Mouse (Mus musculus) hindbrain, postnatal 0 days (tissue): Measurements from ENCODE around the gene Ncoa5. TPM values are rescaled to one million over a fixed set of nuclear protein-coding genes. Genes with fewer than 3 reads are reported as not detected.

Experiments
- ATAC-seq: fragments of 200-750 bp; cut with Nextera tagmentation; 2 replicates; pipeline ENCODE4 v1.8.0; 2017; ENCODE audit warnings: mild to moderate bottlenecking, moderate TSS enrichment, moderate library complexity
- DNase-seq: peaks from one replicate; pipeline ENCODE4 v3.0.0-alpha.2; 2015; ENCODE audit warnings: low spot score
- H3K27ac ChIP-seq: fragments of 300-500 bp; sonication (generic); 2 replicates; pipeline ENCODE4 v1.5.1; 2014; ENCODE audit warnings: mild to moderate bottlenecking
- H3K27me3 ChIP-seq: fragments of 300-500 bp; sonication (generic); 2 replicates; pipeline ENCODE4 v1.6.1; 2014; ENCODE audit warnings: low read length, mixed read lengths; ENCODE audit not compliant: insufficient read depth
- H3K36me3 ChIP-seq: fragments of 300-500 bp; sonication (generic); 2 replicates; pipeline ENCODE4 v1.6.1; 2014; ENCODE audit warnings: low read length, mixed read lengths; ENCODE audit not compliant: insufficient read depth
- H3K4me1 ChIP-seq: fragments of 300-500 bp; sonication (generic); 2 replicates; pipeline ENCODE4 v1.6.1; 2014; ENCODE audit warnings: antibody characterized with exemption, low read length, mixed read lengths; ENCODE audit not compliant: insufficient read depth
- H3K4me2 ChIP-seq: fragments of 300-500 bp; sonication (generic); 2 replicates; pipeline ENCODE4 v1.6.1; 2014; ENCODE audit warnings: low read depth, mild to moderate bottlenecking, low read length, moderate library complexity, mixed read lengths
- H3K4me3 ChIP-seq: fragments of 300-500 bp; sonication (generic); 2 replicates; pipeline ENCODE4 v1.5.1; 2014; ENCODE audit warnings: low read length
- H3K9ac ChIP-seq: fragments of 300-500 bp; sonication (generic); replicated peaks from 2 replicates; pipeline ENCODE4 v1.6.1; 2014; ENCODE audit warnings: mild to moderate bottlenecking, low read length, moderate library complexity, mixed read lengths
- H3K9me3 ChIP-seq: fragments of 300-500 bp; sonication (generic); 2 replicates; pipeline ENCODE4 v1.6.1; 2016; ENCODE audit warnings: low read length, mixed read lengths
- CTCF ChIP-seq: IDR thresholded peaks from 2 replicates; pipeline ENCODE4 v1.5.1; 2016; ENCODE audit warnings: antibody characterized with exemption, control low read depth, low read depth
- WGBS: fragments of 180-500 bp; shearing (Covaris S2); extraction: QIAGEN DNeasy Blood & Tissue Kit; methylation state at CpG from one replicate; pipeline ENCODE4 v1.1.7; 2014; 5-methylcytosine and 5-hydroxymethylcytosine counted together
- polyA plus RNA-seq: library from polyadenylated mRNA; unstranded; fragments of >200 nt; fragmentation: Nextera tagmentation; extraction: Ambion mirVana; gene quantifications from 2 replicates; pipeline ENCODE4 v1.2.1, GENCODE M21; 2015
- total RNA-seq: library from RNA; depleted of rRNA; stranded (reverse); fragments of >200 nt; gene quantifications from 2 replicates; pipeline ENCODE4 v1.2.3, GENCODE M21; 2014

Gene Ncoa5
- total and polyA plus RNA-seq, 2 experiments from 2014 or later: 55.5 to 60.8 TPM

DNA sequence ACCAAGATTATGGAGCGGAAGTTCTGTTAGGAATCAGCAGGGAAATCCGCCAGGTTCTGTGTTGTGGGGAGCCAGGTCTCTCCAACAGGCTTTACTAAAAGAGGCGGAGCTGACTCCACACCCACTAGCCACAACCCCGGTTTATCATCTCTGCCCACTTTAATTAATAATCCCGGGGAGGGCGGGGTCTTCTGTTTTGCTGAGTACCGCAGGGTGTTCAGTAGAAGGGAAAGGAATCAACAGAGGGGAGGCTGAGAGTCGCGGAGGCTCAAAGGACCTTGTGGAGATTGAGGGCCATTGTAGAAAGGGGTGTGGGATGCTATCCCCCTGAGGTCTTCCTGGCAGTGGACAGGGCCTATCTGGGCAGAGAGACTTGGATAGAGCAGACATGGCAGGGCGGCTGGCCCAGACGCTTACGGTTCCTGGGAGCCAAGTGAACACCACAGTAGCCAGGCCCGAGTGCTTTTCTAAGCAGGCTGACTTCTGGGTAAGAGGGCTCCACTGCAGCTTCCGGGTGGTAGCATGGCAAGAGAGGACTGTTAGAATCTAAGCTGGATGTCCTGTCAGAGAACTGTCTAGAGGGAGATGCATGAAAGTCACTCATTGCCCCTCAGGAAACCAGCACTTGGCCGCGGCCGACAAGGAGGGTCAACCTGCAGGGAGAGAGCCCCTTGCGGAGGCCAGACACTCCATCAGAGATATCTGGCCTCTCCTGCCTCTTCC lies 16.3 kb upstream of the Ncoa5 start:
- Histone ChIP-seq H3K36me3 (no peaks in the 10 kb centered on the region), H3K27ac (no peak overlapping the region; the same call in 1 of the 2 replicates), H3K9ac (no peak overlapping the region), H3K4me1 (peaks cover 5% of the 10 kb centered on the region; the same call in 1 of the 2 replicates), H3K4me3 (no peak overlapping the region), H3K27me3 (no peaks in the 10 kb centered on the region), H3K9me3 (no peaks in the 10 kb centered on the region), H3K4me2 (no peak overlapping the region)
- 76% methylated on average over 18 of the region's 18 CpGs for WGBS
- DNase-seq: no peak
- 0 out of 2 replicates have a peak, but pooled peaks have one; percentile 11 for ATAC-seq
- TF ChIP-seq CTCF: no peak

DNA sequence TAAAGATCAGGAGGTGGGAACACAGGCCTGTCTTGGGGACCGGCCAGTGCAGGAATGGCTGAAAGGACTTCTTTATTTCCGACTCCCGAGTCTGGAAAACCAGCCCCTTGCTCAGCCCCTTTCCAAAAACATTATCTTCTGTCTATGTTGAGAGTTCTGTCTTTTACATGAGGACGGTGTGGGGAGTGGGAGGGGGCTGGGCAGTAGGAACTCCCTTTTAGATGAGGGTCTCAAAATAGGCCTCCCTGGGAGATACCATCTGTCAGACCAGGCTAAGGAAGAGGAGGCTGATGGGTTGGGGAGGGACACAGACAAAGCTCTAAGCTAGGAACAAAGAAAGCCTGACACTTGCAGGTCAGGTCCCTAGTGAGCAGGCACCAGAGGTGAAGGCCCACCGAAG lies 14.4 kb upstream of the Ncoa5 start:
- H3K36me3 ChIP-seq: no peaks in the 10 kb centered on the region
- DNase-seq: no peak
- no peak overlapping the region for H3K9ac ChIP-seq
- H3K4me2 ChIP-seq: no peak overlapping the region
- no peak overlapping the region for H3K27ac ChIP-seq
- no peak overlapping the region for H3K4me3 ChIP-seq
- no peak for TF ChIP-seq CTCF
- H3K9me3 ChIP-seq: no peaks in the 10 kb centered on the region
- no peaks in the 10 kb centered on the region for H3K27me3 ChIP-seq
- no peak for ATAC-seq
- WGBS: 42% methylated on average over 5 of the region's 5 CpGs
- H3K4me1 ChIP-seq: no peaks in the 10 kb centered on the region

DNA sequence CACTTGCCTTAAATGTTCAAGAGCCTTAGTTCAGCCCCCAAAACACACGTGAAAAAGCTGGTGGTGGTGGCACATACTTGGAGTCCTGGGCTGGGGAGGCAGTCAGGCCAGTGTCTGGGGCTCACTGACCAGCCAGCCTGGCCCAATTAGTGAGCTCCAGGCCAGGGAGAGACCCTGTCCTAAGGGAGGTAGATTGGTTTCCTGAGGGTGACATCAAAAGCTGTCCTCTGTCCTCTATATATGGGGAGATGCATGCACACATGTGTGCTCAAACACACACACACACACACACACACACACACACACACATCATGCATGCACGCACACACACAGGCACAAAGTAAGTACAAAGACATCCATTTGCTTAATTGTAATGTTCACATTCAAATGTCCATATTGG lies 9.1 kb upstream of the Ncoa5 start:
- ATAC-seq: peak; percentile 16; the same call in 1 of the 2 replicates
- H3K4me1 ChIP-seq: peaks cover 7% of the 10 kb centered on the region; the same call in 1 of the 2 replicates
- no peaks in the 10 kb centered on the region for H3K27me3 ChIP-seq
- no peak for TF ChIP-seq CTCF
- no peaks in the 10 kb centered on the region for H3K36me3 ChIP-seq
- DNase-seq: no peak
- peak overlapping the region; percentile 46; the same call in 1 of the 2 replicates for H3K4me2 ChIP-seq
- no peak overlapping the region for H3K9ac ChIP-seq
- 39% methylated on average over 2 of the region's 2 CpGs for WGBS
- H3K27ac ChIP-seq: 0 out of 2 replicates have a peak overlapping the region, but pooled peaks have one; percentile 45
- H3K9me3 ChIP-seq: no peaks in the 10 kb centered on the region
- no peak overlapping the region for H3K4me3 ChIP-seq

DNA sequence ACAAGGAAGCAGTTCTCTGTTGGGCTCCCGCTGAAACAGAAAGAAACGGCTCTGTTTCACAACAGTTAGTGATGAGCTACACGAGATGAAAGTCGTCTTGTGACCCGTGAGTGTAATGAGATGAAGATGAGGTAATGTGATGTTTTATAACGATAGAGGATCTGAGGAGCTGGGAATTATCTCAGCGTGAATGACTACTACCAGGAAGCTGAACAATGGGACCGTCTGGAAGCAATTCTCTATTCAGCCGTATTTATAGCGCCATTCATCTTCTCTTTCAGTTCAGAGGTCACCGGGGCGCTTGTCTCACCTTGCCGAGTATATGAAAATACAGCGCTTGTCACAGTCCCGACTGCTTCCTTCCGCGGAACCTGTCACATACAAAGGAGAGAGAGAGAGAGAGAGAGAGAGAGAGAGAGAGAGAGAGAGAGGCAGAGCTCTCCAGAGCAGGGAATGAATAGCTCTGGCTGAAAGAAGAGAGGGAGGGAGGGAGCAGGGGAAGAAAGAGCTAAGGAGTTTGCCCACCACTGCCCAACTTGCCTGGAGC lies 8.5 kb upstream of the Ncoa5 start:
- Histone ChIP-seq H3K9me3 (no peaks in the 10 kb centered on the region), H3K4me3 (0 out of 2 replicates have a peak overlapping the region, but pooled peaks have one; percentile 14), H3K4me2 (peak overlapping the region; percentile 46), H3K27me3 (no peaks in the 10 kb centered on the region), H3K9ac (0 out of 2 replicates have a peak overlapping the region, but pooled peaks have one; percentile 21), H3K36me3 (no peaks in the 10 kb centered on the region), H3K27ac (peak overlapping the region; percentile 45), H3K4me1 (peaks cover 7% of the 10 kb centered on the region; the same call in 1 of the 2 replicates)
- ATAC-seq (peak; percentile 71), DNase-seq (peak; percentile 54)
- 3% methylated on average over 17 of the region's 17 CpGs for WGBS
- TF ChIP-seq CTCF: peak; percentile 17; the same call in 1 of the 2 replicates

DNA sequence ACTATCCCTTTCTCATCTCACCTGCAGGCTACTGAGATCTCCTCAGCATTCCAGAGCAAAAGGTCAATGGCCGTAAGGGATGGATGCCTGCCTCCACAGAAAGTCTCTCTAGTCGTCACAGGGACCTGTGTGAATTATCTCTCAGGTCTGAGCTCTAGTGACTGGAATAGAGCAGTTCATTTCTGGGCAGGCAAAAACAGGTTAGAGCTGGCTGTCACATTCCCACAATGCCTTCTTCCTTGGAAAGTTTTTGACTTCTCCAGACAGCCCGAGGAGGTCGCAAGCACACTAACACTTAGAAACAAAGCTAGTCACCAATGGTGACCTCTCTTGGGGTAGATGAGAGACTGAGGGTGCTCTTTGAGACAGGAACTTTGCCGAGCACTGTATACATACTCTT lies 7.5 kb upstream of the Ncoa5 start:
- no peaks in the 10 kb centered on the region for H3K9me3 ChIP-seq
- no peaks in the 10 kb centered on the region for H3K27me3 ChIP-seq
- H3K36me3 ChIP-seq: no peaks in the 10 kb centered on the region
- 86% methylated on average over 5 of the region's 5 CpGs for WGBS
- H3K4me3 ChIP-seq: no peak overlapping the region
- H3K4me1 ChIP-seq: peaks cover 7% of the 10 kb centered on the region; the same call in 1 of the 2 replicates
- no peak for TF ChIP-seq CTCF
- H3K27ac ChIP-seq: no peak overlapping the region
- no peak overlapping the region for H3K9ac ChIP-seq
- no peak for ATAC-seq
- DNase-seq: no peak
- no peak overlapping the region for H3K4me2 ChIP-seq

DNA sequence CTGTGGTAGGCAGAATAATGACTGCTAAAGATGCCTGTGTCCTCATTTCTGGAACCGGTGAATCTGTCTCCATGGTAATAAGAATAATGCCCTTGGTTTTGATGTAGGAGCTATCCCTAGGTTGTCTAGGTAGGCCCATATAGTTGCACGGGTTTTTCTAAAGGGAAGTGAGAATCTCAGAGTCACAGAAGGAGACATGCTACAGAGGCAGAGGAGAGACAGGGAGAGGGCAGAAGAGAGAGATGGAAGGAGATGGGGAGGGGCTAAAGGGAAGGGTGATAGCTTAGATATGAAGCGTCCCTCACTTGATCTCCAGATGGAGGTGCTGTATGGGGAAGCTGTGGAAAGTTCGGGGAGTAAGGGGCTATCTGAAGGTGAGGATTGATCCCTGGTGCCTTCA lies 2.7 kb upstream of the Ncoa5 start:
- ATAC-seq (no peak), DNase-seq (no peak)
- H3K9ac ChIP-seq: no peak overlapping the region
- no peaks in the 10 kb centered on the region for H3K36me3 ChIP-seq
- H3K4me2 ChIP-seq: no peak overlapping the region
- H3K4me1 ChIP-seq: peaks cover 12% of the 10 kb centered on the region; the same call in 1 of the 2 replicates
- no peaks in the 10 kb centered on the region for H3K27me3 ChIP-seq
- H3K4me3 ChIP-seq: no peak overlapping the region
- TF ChIP-seq CTCF: no peak
- no peak overlapping the region for H3K27ac ChIP-seq
- H3K9me3 ChIP-seq: no peaks in the 10 kb centered on the region
- WGBS: 62% methylated on average over 4 of the region's 4 CpGs
